Mouse (Mus musculus): ENCODE measurements around the gene Pcdh10. TPM values are rescaled to one million over a fixed set of nuclear protein-coding genes. Genes with fewer than 3 reads are reported as not detected.
A peak's percentile ranks its signal among the peaks of the same experiment; 100 is the strongest.

Pcdh10 gene
- 0.69 and 0.94 TPM in 2 replicates for total RNA-seq (2017)

DNA sequence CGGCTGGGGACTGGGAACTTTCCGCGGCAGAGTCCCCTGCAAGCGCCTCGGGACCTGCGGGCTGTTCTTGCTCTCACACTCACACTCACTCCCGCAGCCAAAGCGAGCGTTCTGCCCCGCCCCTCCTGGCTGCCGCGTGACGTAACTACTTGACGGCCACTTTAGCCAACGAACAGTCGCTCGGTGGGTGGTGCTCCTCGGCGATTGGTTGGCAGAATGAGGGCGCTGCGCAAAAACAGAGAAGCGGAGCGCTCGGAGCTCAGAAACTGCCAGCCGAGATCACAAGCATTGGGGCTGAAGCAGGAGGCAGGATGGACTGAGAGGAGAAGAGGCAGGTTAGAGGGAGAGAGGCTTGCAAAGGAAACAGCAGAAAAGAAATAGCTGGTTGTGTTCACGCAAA, at the start of gene Pcdh10:
Gene Pcdh10, plus strand, starts transcription at position 254 of the 400 bp plus-strand sequence.
- ATAC-seq (replicated peaks in 1 of 2; ENCODE audit: insufficient read depth in 1 of 2, low FRiP score in 2 of 2, low TSS enrichment in 1 of 2, low read depth in 1 of 2, poor library complexity in 2 of 2, severe bottlenecking in 2 of 2), result peak; percentile 86 to 87

DNA sequence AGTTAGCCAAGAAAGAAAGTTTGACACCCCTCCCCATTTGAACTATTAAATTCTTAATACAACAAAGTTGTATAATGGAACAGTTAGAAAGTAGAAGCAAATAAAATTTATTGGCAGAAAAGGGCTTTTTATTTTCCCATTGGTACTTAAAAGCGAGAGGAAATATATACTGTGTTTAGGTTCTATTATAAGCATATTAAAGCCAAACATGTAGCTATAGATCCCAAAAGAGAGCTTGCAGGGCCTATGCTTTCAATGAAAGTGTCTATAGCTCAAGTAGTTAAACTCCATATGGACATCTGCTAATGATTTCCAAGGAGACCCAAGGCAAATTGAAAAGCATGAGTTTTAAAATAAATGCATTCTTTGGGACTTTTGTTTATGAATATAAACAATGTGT, 22.3 kb upstream of the Pcdh10 start:
- ATAC-seq (replicated peaks in 1 of 2; ENCODE audit: insufficient read depth in 1 of 2, low FRiP score in 2 of 2, low TSS enrichment in 1 of 2, low read depth in 1 of 2, poor library complexity in 2 of 2, severe bottlenecking in 2 of 2), result no peak

DNA sequence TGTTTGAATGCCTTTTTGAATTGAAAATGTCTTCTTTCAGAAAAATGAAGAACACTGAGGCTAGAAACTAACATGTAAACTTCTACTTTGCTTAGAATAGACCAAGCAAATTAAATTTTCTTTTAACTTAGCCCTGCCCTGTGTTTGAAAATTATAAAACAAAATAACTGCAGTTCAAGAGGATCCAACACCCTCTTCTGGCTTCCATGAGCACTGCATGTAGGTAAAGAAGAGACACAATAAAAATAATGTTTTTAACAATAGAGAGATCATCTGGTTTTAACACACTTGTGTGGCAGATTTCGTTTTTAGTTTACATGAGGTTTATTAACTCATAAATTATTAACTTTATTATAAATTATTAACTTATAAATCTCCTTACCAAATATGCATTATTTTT, 9.2 kb upstream of the Pcdh10 start:
- ATAC-seq (replicated peaks in 1 of 2; ENCODE audit: insufficient read depth in 1 of 2, low FRiP score in 2 of 2, low TSS enrichment in 1 of 2, low read depth in 1 of 2, poor library complexity in 2 of 2, severe bottlenecking in 2 of 2), result no peak

DNA sequence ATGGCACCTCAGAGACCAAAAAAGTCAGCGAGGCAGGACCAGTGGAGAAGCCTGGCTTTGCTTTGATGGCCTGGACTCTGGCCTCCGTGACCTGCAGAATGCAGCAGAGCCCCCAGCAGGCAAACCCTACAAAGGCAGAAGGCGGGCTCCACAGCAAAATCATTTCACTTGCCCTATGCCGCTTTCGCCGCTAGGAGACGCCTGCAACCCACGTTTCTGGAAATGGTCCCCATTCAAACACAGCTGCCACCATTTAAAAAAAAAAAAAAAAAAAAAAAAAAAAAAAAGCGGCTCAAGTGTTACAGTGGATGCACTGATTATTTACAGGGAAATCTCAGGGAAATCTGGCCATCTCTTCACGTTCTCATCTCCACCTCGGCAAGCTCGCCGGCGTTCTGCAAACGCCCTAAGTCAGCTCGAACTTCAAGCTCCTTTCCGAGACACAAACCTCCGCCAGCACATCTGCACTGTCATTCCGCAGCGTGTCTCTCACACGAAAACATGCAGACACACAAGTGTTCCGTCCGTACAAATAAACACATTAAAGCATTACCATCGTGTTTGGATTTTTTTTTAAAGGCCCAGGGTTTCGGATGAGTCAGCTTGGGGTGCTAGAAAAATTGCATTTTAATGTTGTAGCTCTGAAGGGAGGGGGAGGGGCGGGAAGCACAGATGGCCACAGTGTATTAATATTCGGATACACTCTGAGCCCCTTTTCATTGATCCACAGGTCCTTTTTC, 2.3 kb upstream of the Pcdh10 start:
- ATAC-seq (replicated peaks in 1 of 2; ENCODE audit: insufficient read depth in 1 of 2, low FRiP score in 2 of 2, low TSS enrichment in 1 of 2, low read depth in 1 of 2, poor library complexity in 2 of 2, severe bottlenecking in 2 of 2), result peak; percentile 65 to 66

DNA sequence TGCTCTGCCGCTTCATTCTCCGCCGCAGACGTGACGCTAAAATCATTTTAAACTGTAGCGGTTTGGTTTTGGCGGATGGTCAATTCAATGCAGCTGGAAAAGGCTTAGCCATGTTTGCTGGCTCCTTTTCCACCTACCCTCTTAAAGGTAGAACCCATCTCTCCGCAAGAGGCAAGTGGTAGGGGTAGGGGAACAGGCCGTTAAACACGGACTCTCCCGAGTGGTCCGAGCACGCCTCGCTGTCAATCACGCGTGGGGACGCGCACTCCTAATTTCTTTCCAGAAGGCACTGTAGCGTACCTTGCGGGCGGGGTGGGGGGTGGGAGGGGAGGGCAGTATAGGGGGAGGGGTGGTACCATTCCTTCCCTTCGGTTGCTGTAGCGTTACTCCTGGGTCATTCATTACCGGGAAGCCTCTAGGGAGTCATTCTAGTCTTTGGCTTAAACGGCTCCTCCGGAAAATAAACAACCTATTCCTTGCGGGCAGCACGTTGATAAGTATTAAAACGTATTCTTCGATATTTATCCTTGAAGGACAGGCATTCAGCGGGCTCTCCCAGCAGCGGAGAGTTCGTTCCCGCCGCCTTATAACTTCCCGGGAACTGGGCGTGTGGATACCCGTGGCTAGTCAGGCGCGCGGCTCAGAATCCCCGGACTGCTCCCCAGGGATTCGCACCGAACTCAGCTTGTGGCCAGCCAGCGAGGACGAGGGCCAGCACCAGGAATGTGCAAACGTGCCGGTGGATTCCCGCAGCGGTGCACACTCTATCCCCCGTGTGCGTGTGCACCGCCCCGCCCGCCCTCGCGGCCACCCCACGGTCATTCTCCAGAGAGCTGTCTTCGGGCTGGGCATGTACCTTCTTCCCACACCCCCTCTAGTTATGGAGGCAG, 1.5 kb upstream of the Pcdh10 start:
- no peak for ATAC-seq (replicated peaks in 1 of 2; ENCODE audit: insufficient read depth in 1 of 2, low FRiP score in 2 of 2, low TSS enrichment in 1 of 2, low read depth in 1 of 2, poor library complexity in 2 of 2, severe bottlenecking in 2 of 2)

DNA sequence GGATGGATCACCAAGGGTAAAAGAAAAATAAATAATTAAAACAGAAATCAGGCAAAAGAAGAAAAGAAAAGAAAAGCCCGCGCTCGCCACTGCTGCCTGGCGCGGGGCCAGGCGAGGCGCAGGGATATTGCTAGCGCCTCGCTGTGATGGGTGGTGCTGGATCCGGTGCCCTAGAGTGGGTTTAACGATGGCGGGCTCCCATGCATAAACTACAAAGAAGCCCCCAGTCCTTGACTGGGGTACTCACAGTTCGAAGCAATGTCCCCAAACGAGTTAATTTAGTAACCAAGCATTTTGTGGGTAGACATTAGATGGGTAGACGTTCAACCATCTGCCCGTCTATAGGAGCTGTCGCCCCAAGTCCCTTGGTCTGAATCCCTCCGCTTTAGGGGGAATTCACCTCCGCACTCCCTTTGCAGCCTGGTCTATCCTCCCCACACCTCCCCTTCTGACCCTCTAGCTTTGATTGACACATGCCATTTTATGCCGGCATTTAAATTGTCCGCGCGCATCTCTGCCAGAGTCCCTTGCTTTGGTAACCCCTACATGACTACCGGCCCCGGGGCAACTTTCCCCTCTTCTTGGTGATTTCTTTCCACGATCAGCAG, 703 bp upstream of the Pcdh10 start:
- 0 out of 4 replicates have a peak, but pooled peaks of 1 of the 2 experiments have one; percentile 0 for ATAC-seq (replicated peaks in 1 of 2; ENCODE audit: insufficient read depth in 1 of 2, low FRiP score in 2 of 2, low TSS enrichment in 1 of 2, low read depth in 1 of 2, poor library complexity in 2 of 2, severe bottlenecking in 2 of 2)

DNA sequence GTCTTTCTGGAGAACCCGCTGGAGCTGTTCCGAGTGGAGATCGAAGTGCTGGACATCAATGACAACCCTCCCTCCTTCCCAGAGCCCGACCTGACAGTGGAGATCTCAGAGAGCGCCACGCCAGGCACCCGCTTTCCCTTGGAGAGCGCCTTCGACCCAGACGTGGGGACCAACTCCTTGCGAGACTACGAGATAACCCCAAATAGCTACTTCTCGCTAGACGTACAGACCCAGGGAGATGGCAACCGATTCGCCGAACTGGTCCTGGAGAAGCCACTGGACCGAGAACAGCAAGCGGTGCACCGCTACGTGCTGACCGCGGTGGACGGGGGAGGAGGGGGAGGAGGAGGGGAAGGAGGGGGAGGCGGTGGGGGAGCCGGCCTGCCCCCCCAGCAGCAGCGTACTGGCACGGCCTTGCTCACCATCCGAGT, 1.4 kb downstream of the Pcdh10 start:
- ATAC-seq (replicated peaks in 1 of 2; ENCODE audit: insufficient read depth in 1 of 2, low FRiP score in 2 of 2, low TSS enrichment in 1 of 2, low read depth in 1 of 2, poor library complexity in 2 of 2, severe bottlenecking in 2 of 2), result no peak

DNA sequence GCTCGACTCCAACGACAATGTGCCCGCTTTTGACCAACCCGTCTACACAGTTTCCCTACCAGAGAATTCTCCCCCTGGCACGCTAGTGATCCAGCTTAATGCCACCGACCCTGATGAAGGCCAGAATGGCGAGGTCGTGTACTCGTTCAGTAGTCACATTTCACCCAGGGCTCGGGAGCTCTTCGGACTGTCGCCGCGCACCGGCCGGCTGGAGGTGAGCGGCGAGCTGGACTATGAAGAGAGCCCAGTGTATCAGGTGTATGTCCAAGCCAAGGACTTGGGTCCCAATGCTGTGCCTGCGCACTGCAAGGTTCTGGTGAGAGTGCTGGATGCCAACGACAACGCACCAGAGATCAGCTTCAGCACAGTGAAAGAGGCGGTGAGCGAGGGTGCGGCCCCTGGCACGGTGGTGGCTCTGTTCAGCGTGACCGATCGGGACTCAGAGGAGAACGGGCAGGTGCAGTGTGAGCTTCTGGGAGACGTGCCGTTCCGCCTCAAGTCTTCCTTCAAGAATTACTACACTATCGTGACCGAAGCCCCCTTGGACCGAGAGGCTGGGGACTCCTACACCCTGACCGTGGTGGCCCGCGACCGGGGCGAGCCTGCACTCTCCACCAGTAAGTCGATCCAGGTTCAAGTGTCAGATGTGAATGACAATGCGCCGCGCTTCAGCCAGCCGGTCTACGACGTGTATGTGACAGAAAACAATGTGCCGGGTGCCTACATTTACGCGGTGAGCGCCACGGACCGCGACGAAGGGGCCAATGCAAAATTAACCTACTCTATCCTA, 2.0 kb downstream of the Pcdh10 start:
- ATAC-seq (replicated peaks in 1 of 2; ENCODE audit: insufficient read depth in 1 of 2, low FRiP score in 2 of 2, low TSS enrichment in 1 of 2, low read depth in 1 of 2, poor library complexity in 2 of 2, severe bottlenecking in 2 of 2), result no peak

DNA sequence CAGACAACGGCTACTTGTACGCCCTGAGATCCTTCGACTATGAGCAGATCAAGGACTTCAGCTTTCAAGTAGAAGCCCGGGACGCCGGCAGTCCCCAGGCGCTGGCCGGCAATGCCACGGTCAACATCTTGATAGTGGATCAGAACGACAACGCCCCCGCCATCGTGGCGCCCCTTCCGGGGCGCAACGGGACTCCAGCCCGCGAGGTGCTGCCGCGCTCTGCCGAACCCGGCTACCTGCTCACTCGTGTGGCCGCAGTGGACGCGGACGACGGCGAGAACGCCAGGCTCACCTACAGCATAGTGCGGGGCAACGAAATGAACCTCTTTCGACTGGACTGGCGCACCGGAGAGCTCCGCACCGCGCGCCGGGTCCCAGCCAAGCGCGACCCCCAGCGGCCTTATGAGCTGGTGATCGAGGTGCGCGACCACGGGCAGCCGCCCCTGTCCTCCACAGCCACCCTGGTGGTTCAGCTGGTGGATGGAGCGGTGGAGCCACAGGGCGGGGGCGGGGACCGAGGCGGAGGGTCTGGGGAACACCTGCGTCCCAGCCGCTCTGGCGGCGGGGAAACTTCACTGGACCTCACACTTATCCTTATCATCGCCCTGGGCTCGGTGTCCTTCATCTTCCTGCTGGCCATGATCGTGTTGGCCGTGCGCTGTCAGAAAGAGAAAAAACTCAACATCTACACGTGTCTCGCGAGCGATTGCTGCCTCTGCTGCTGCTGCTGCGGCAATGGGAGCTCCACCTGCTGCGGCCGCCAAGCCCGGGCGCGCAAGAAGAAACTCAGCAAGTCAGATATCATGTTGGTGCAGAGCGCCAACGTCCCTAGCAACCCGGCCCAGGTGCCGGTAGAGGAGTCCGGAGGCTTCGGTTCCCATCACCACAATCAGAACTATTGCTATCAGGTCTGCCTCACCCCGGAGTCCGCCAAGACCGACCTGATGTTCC, 2.9 kb downstream of the Pcdh10 start:
- no peak for ATAC-seq (replicated peaks in 1 of 2; ENCODE audit: insufficient read depth in 1 of 2, low FRiP score in 2 of 2, low TSS enrichment in 1 of 2, low read depth in 1 of 2, poor library complexity in 2 of 2, severe bottlenecking in 2 of 2)

DNA sequence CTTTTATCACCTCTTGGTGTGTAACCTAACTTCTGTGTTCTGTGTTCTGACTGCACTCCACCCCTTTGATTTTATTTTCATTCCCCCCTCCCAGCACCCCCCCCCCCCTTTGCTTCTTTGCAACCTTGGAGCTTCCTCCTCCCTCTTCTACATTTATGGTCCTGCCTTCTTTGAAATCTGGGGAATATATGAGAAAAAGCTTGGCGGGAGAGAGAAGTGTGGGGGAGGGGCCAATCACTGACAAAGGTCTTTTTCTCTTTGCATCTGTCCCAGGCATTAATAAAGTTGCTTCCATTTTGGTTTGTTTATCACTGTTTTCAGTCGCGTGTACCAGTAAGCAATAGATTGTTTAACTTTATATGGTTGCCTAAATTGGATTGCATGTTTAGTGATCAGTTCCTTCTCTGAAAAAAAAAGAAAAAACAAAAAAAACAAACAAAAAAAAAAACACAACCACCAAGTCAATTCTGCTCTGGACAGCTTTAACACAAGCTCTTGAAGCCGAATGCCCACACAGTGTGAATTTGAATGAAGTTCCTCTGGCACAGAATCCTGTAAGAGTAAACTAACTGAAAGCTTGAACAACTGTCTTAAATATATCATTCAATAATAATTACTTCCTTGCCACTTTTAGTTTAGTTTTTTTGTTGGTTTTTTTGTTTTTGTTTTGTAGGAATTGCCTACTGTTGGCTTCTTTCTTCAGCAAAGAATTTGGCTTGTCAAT, 4.0 kb downstream of the Pcdh10 start:
- no peak for ATAC-seq (replicated peaks in 1 of 2; ENCODE audit: insufficient read depth in 1 of 2, low FRiP score in 2 of 2, low TSS enrichment in 1 of 2, low read depth in 1 of 2, poor library complexity in 2 of 2, severe bottlenecking in 2 of 2)

DNA sequence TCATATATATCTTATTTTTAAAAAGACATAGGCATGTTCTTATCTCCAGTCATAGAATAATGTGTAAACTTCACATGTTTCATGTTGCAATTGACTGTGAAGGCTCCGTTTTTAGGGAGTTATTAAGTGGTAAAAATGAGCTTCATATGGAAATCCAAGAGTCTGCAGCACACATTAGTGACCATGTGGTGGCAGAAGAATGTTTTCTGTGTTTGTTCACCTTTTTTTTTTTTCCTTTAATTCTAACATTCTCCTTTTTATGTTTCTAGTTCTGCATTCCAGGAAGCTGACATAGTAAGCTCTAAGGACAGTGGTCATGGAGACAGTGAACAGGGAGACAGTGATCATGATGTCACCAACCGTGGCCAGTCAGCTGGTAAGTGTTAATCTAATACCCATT, 5.6 kb downstream of the Pcdh10 start:
- no peak for ATAC-seq (replicated peaks in 1 of 2; ENCODE audit: insufficient read depth in 1 of 2, low FRiP score in 2 of 2, low TSS enrichment in 1 of 2, low read depth in 1 of 2, poor library complexity in 2 of 2, severe bottlenecking in 2 of 2)

DNA sequence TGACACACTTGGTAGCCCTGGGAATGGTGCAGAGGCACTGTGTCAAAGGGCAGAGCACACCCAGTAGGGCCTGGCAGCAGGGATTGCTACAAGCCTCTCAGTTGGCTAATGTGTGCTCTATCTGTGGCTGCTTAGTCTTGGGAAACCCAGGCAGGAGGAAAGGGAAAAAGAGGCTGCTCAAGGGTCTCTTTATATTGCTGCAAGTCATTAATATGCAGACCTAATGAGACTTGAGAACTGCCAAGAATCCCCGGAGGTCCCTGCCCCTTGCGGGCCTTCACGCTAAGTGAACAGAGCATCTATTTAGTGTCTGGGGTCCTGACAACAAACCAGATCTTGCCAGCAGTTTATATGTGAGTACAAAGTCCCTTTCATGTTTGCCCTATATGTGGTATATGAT, 6.8 kb downstream of the Pcdh10 start:
- ATAC-seq (replicated peaks in 1 of 2; ENCODE audit: insufficient read depth in 1 of 2, low FRiP score in 2 of 2, low TSS enrichment in 1 of 2, low read depth in 1 of 2, poor library complexity in 2 of 2, severe bottlenecking in 2 of 2), result no peak

DNA sequence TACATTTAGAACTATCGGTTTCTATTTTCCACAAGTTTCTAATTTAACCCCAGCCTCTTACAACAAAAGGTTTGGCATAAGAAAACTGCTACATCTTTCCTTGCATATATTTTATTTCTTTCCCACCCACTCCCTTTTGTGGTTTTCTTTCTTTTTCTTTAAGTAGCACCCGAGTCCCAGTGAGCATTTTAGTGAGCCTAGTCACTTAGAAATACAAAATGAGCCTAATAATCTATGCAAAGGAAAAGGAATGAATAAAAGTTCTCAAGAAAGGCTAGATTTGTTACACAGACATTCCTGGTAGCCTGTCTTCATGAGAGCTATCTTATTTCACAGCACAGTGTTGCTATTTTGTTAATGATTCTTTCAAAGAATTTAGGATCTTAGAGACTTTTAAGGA, 7.3 kb downstream of the Pcdh10 start:
- ATAC-seq (replicated peaks in 1 of 2; ENCODE audit: insufficient read depth in 1 of 2, low FRiP score in 2 of 2, low TSS enrichment in 1 of 2, low read depth in 1 of 2, poor library complexity in 2 of 2, severe bottlenecking in 2 of 2), result no peak

DNA sequence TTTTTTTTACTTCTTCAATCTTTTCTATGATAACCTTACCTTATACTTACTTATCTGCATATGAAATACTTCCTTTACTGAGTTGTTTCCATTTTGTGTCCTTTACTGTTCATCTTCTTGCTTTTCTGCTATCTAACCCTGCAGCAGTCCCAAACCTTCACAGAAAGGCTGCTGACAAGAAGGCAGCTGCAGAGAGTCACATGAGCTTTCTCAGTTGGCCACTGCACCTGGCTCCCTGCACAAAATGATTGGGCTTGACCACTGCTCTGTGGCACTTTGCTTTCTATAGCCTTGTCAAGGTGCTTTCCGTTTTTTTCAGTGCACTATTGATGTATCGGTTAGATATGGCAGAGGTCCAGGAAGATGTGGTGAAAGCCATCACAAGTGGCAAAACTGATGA, 8.3 kb downstream of the Pcdh10 start:
- no peak for ATAC-seq (replicated peaks in 1 of 2; ENCODE audit: insufficient read depth in 1 of 2, low FRiP score in 2 of 2, low TSS enrichment in 1 of 2, low read depth in 1 of 2, poor library complexity in 2 of 2, severe bottlenecking in 2 of 2)

DNA sequence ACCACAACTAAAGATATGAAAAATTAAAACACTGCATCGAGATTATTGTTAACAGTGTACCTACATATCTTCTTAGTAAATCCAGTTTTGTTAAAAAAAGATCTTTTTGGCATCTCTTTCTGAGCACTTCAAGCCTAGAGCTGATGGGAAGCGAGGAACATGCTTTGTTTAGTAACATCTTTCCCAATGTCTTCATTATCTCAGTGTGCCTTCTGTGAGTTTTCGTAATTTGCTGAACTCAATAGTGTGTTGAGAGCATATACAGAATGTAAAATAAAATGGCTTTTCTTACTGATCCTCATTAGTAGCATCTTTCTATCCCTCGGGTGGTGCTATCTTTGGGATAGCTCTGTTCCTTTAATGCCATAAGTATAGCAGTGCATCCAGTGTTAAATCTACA, 18.9 kb downstream of the Pcdh10 start:
- no peak for ATAC-seq (replicated peaks in 1 of 2; ENCODE audit: insufficient read depth in 1 of 2, low FRiP score in 2 of 2, low TSS enrichment in 1 of 2, low read depth in 1 of 2, poor library complexity in 2 of 2, severe bottlenecking in 2 of 2)

DNA sequence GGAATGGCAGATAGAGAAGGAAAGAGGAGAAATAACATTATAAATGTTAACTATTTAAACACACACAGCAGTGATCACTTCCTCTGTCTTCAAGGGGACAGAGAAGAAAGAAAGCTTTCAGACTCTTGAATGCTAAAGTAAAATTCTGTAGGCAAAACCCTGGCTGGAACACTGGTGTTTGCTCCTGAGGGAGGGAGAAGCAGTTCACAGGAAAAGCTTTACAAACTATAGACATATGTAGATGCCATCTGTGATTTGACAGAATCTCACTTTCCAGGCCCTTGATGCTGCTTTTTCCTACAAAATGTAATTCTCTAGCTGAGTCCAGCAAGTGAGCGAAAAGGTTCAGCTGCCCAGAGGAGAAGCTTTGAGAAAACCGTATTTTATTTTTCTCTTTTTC, 25.0 kb downstream of the Pcdh10 start:
- ATAC-seq (replicated peaks in 1 of 2; ENCODE audit: insufficient read depth in 1 of 2, low FRiP score in 2 of 2, low TSS enrichment in 1 of 2, low read depth in 1 of 2, poor library complexity in 2 of 2, severe bottlenecking in 2 of 2), result no peak
